8 mouse cellular contexts compared by ENCODE assay signal in the genomic region with DNA sequence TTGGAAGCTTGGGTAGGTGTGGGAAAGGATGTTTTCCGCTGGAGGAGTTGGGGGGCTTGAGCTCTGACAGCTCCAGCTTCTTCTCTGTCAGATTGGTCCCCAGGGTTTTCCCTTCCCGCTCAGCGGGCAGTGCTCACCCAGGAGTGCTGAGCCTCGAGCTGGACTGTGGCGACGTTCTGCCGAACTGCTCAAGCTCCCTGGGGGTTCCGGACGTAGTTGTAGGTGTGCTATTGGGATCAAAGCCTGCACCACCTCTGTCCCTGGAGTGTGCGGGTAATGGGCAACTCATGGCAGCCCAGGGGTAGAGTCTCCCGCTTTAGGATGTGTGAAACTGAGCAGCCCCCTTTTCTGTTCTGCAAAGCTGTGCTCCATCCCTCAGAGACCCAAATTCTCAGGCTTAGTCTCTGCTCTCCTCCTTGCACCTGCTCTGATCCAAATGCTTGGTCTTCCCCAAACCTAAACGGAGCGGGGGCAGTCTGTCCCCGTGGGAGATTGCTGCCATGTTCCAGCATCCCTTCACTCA. TPM values are rescaled to one million over a fixed set of nuclear protein-coding genes. Genes with fewer than 3 reads are reported as not detected.
A peak's percentile ranks its signal among the peaks of the same experiment; 100 is the strongest.
DNase-seq lines count a peak whose midpoint lies in the region; ATAC-seq and TF ChIP-seq lines count a peak whose summit lies in the region.

No protein-coding gene starts in this region.

- peak; percentile 21 to 38 for DNase-seq in left cerebral cortex, adult 2 months (ENCODE audit: extremely low spot score in 1 of 2, low spot score in 2 of 2)
- no peak for DNase-seq in left cerebral cortex, postnatal 10 days (ENCODE audit: extremely low spot score in 1 of 2, low spot score in 2 of 2)
- DNase-seq in forebrain, embryonic 10.5 days (ENCODE audit: extremely low spot score, low spot score): no peak
- peak; percentile 36 to 48 for DNase-seq in left cerebral cortex, postnatal 25 days (ENCODE audit: low spot score in 2 of 2)
- DNase-seq in thymus, postnatal 10 days (ENCODE audit: low spot score in 2 of 2): no peak
- no peak for DNase-seq in adrenal gland, adult 8-10 months
- no peak for DNase-seq in gastrocnemius, postnatal 25 days

- peak overlapping the region; percentile 96 for H3K4me2 ChIP-seq in neural tube, embryonic 12.5 days (replicated peaks)

- intact Hi-C loops in left cerebral cortex, adult 2 months (cut with DNase I): loop anchor here (10.0 kb wide), 2 partner anchors 255 to 335 kb away; a partner anchor contains a TSS
- intact Hi-C loops in left cerebral cortex, postnatal 10 days (cut with DNase I): loop anchor here (10.0 kb wide), 1 partner anchor 255 kb away; no protein-coding TSS in a partner anchor
- intact Hi-C loops in left cerebral cortex, postnatal 25 days (cut with DNase I): loop anchor here (5.0 kb wide), 4 partner anchors 63 to 127 kb away; no protein-coding TSS in a partner anchor

- TF ChIP-seq CTCF in left cerebral cortex, adult 2 months (IDR thresholded peaks at IDR 0.05): no peak

- H3K36me3 ChIP-seq in forebrain, embryonic 10.5 days (replicated peaks): no peaks in the 10 kb centered on the region
- H3K36me3 ChIP-seq in neural tube, embryonic 12.5 days: no peaks in the 10 kb centered on the region

- peak overlapping the region; percentile 66 for H3K4me3 ChIP-seq in left cerebral cortex, adult 2 months
- peak overlapping the region; percentile 69 for H3K4me3 ChIP-seq in forebrain, embryonic 10.5 days
- H3K4me3 ChIP-seq in neural tube, embryonic 12.5 days: peak overlapping the region; percentile 48

- ATAC-seq in neural tube, embryonic 12.5 days (ENCODE audit: low FRiP score, low read depth): peak; percentile 53; the same call in 1 of the 2 replicates

- peak overlapping the region; percentile 87 for H3K27ac ChIP-seq in left cerebral cortex, adult 2 months
- no peak overlapping the region for H3K27ac ChIP-seq in forebrain, embryonic 10.5 days
- no peak overlapping the region for H3K27ac ChIP-seq in neural tube, embryonic 12.5 days

- 2% methylated on average over 14 of the region's 14 CpGs for WGBS in forebrain, embryonic 10.5 days
- WGBS in neural tube, embryonic 12.5 days: 3% methylated on average over 14 of the region's 14 CpGs

- peak overlapping the region; percentile 44; the same call in 1 of the 2 replicates for H3K9ac ChIP-seq in neural tube, embryonic 12.5 days

- peaks cover 23% of the 10 kb centered on the region for H3K4me1 ChIP-seq in forebrain, embryonic 10.5 days
- H3K4me1 ChIP-seq in neural tube, embryonic 12.5 days: peaks cover 18% of the 10 kb centered on the region

- no peaks in the 10 kb centered on the region for H3K9me3 ChIP-seq in forebrain, embryonic 10.5 days
- no peaks in the 10 kb centered on the region for H3K9me3 ChIP-seq in neural tube, embryonic 12.5 days

- H3K27me3 ChIP-seq in forebrain, embryonic 10.5 days (ENCODE audit: poor library complexity, severe bottlenecking): peaks cover 69% of the 10 kb centered on the region
- peaks cover 56% of the 10 kb centered on the region for H3K27me3 ChIP-seq in neural tube, embryonic 12.5 days (replicated peaks)

RNA-seq across cellular contexts. Expression of a gene that starts 1.0 kb away (rescaled TPM):
- 10 to 100 TPM; 46.4 to 47.2 TPM for total RNA-seq in left cerebral cortex, adult 2 months (2021)
- 10 to 100 TPM; 14.1 to 15.2 TPM for total RNA-seq in left cerebral cortex, postnatal 10 days (2021)
- 0.06 TPM in 1 of 2 replicates, not detected in the other for polyA plus RNA-seq in forebrain, embryonic 10.5 days (2016; fragmentation: Nextera tagmentation; extraction: Ambion mirVana)
- total RNA-seq in left cerebral cortex, postnatal 25 days (2021): 10 to 100 TPM; 37.4 to 44.6 TPM
- polyA plus RNA-seq in neural tube, embryonic 12.5 days (2016; fragmentation: Nextera tagmentation; extraction: Ambion mirVana): 0.39 and 0.46 TPM in 2 replicates
- 1 to 10 TPM in 2 of 4 experiments, under 1 TPM in 2; 0.86 to 1.7 (median 1.3) TPM for total RNA-seq in adrenal gland, adult 8-10 months (2022)
- not detected for total RNA-seq in gastrocnemius, postnatal 25 days (2021)

Comparison
In these comparisons a context has a peak if more than half of its experiments do, and no peak if none do; other contexts are left out.
1. DNase-seq: peak in left cerebral cortex, adult 2 months (2 of 2) and left cerebral cortex, postnatal 25 days (2 of 2); none in left cerebral cortex, postnatal 10 days (0 of 2), forebrain, embryonic 10.5 days (single experiment), thymus, postnatal 10 days (0 of 2), adrenal gland, adult 8-10 months (single experiment) and gastrocnemius, postnatal 25 days (single experiment).
2. RNA of a gene that starts 1.0 kb away (total RNA-seq): 46.4 to 47.2 TPM in left cerebral cortex, adult 2 months, 37.4 to 44.6 TPM in left cerebral cortex, postnatal 25 days and 14.1 to 15.2 TPM in left cerebral cortex, postnatal 10 days; 0.86 to 1.7 TPM in adrenal gland, adult 8-10 months and not detected in gastrocnemius, postnatal 25 days; every median in the first group is over 4 times any median in the second.
3. Peak in every context shown above with its lines, with median percentiles within 50 percentile points of each other: H3K4me3 ChIP-seq.